Mouse (Mus musculus): ENCODE results near the gene Retreg1.
"Not testable (repeated sequence)": the region's sequence is repeated elsewhere in the genome, so short reads cannot be mapped to it uniquely, and the experiment has no call there.

Gene Retreg1

DNA sequence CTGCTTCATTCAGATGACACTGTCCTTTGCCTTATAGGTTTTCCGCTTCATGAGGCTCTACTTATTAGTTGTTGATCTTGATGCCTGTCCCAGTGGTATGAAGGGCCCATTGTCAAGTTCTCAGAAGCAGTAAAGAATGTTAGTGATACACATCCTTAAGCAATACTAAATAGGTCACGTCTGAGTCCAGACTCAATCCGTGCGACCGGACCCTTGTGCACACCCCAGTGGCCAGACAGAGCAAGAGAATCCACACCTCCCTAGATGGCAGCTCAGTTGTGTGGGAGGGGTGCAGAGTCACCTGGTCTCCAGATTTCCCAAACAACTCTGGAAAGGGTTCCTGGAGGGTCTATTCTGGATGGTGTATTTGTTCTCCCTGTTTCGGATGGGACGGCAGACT lies 103.5 kb downstream of the Retreg1 start:
- DNase-seq (ENCODE audit: low read depth, low spot score) = no peak

DNA sequence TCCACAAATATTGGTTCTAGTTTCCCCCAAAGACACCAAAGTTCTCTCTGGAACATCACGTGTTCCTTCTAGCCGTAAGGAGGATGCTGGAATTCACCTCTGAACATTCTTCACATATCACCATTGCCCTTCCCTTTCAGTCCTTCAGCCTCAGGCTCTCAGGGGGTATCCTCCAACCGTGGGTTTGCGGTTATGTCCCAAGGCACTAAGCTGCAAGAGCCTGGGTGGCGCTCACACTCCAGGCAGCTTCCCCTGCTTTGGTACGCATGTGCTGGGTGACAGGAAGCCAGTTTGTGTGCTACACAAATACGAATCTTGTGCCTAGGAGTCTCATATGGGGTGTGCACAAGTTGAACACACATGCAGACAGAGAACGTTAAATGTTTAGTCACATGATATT lies 104.4 kb downstream of the Retreg1 start:
- no peak for DNase-seq (ENCODE audit: low read depth, low spot score)

DNA sequence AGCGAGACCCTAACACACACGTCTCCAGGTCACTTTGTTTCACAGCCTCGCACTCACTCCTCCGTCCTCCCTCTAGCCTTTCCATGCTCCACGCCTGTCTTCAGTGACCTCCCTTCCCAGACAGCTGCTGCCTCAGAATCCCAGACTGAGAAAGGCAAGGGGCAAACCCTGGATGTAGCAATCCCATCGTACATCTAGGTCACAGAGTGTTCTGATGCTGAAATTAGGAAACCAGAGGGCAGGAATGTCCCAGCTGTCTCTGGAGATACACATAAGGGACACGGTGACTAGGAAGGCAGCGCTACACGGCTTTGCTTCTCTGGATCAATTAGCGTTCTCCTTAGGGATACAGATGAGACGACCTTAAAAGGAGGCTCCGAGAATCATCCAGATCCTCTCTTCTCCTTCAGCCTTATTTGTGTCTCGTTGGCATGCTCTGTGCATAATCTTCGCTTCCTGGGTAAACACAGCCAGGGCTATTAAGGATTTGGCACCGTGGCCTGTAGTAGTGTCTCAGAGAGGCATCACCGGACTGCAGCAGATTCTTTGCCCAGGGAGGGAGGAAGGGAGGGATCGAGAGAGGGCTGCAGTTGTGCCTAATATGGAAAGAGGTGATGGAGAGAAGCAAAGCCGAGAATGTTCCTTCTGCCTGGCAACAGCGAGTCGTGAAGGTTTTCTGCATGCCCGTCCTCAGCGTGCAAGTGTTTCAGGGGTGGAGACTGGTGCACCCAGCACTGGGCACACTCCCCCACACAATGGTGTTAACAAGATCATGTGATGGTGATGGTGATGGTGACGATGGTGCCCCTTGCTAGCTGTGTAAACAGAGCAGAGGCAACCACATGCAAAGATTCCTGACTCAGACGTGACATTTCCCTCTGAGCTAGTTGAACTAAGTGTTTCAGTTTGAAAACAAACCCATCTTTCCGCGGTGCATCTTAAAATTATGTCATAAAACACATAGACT lies 105.6 kb downstream of the Retreg1 start:
- DNase-seq (ENCODE audit: low read depth, low spot score) = no peak

DNA sequence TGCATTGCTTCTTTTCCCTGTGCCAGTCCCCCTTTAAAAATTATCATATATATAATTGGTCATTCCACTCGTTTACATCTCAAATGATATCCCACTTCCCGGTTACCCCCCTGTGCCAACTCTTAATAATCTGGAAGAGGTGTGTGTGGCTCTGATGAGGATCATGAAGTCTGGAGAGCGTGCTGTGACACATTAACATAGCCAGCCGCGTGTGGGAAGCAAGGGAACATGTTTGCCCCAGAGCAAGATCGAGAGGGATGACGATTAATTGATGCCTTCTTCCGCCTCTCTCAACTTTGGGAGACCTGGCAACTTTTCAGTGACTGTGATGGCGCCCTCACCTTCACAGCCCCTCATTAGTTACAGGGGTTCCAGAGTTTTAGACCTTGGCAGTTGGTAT lies 106.7 kb downstream of the Retreg1 start:
- DNase-seq (ENCODE audit: low read depth, low spot score) = no peak

DNA sequence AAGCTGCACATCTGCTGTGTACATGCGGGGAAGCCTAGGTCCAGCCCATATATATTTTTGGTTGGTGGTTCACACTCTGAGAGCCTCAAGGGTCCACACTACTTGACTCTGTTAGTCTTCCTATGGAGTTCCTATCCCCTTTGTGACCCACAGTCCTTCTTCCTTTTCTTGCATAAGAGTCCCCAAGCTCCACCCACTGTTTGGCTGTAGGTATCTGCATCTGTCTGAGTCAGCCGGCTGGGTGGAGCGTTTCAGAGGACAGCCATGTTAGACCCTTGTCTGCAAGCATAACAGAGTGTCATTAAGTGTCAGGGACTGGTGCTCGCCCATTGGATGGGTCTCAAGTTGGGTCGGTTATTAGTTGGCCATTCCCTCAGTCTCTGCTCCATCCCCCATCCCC lies 107.6 kb downstream of the Retreg1 start:
- no peak for DNase-seq (ENCODE audit: low read depth, low spot score)

DNA sequence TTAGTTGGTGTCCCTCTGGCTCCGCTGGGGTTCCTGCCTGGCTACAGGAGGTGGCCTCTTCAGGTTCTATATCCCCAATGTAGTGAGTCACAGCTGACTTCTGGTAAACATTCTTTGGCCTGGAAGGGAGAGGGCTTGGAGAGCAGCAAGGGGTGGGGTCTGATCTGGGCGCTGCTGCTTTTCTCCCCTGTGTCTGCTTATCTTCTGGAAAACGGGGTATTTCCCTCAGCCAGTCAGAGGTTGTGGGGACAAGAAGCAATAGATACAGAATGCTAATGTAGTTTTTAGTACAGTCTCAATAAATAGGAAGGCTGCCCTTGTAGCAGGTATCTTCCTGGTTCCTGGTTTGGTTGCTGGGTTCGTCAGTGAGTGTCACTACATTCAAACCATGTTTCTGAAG lies 108.1 kb downstream of the Retreg1 start:
- no peak for DNase-seq (ENCODE audit: low read depth, low spot score)

DNA sequence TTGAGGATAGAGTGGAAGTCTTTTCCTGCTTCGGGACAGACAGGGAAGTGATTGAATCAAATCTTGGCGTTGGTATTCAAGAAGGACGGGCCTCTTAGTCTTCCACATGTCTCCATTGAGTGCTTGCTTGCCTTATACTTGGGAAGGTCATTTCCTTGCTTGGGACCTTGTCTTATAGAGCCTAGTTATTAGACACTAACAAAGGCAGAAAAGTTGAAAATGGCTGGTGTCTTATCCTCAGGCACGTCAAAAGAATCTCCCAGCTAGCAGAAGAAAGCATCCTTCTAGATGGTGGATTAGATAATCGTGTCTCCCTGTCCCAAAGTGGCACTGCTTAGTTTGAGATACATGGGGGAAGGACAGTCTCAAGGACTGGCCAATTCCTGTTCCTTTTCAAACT lies 113.0 kb downstream of the Retreg1 start:
- DNase-seq (ENCODE audit: low read depth, low spot score) = no peak

DNA sequence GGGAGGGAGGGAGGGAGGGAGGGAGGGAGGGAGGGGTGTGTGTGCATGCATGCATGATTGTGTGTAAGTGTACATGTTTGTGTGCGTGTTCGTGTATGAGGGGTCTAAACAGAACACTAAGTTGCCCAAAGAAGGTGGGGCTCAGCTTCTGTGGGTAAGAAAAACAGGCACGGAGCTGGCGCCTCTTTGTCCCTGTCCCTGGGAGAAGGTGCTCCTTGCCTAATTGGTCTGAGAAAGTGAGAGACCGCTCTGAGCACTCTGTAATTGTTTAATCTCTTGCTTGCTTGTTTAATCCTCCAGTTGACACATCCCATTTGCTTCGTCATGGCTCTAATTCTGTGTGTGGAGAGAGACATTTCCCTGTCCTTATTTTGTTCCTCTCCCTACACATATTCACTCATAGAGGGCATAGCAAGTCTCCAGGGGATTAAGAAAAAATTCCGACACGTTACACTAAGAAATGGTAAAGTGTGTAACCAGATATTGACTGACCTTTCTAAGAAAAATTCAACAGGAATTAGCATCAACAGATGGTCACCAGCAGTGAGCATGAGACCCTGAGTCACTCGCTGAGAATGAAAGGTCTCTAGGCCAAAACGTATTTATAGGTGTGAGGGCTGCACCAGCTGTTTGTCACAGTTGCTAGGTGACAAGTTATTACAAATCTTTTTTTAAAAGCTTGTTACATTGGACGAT lies 113.6 kb downstream of the Retreg1 start:
- DNase-seq (ENCODE audit: low read depth, low spot score) = no peak

DNA sequence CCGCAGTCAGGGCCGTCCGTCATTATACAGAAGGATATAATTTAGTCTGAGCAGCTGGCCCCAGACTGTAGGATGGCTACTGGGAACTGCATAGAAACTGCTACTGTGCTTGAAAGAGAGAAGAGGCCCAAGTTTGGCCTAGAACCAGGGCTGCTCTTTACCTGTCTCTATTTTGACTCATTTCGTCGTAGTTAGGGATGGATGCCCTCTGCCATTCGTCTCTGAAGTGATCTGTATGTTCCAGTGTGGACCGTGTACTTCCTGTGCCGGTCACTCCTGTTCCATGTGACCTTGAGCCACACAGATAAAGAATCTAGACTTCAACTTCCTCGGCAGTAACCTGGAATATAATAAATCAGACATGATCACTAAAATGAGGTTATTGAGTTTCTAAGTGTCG lies 114.7 kb downstream of the Retreg1 start:
- no peak for DNase-seq (ENCODE audit: low read depth, low spot score)

DNA sequence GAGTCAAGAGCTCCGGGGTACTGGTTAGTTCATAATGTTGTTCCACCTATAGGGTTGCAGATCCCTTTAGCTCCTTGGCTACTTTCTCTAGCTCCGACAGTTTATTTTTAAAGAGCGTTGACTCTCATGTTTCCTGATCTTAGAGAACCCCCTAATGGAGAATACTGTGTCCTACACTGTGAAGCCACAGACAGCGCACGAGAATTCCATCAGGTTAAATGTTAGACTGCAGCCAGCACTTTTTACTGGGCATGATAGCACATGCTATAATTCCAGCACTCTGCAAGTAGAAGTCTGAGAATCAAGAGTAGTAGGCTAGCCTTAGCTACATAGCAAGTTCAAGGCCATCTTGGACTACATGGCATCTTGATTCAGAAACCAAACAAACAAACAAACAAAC lies 116.4 kb downstream of the Retreg1 start:
- DNase-seq (ENCODE audit: low read depth, low spot score) = peak; percentile 43

DNA sequence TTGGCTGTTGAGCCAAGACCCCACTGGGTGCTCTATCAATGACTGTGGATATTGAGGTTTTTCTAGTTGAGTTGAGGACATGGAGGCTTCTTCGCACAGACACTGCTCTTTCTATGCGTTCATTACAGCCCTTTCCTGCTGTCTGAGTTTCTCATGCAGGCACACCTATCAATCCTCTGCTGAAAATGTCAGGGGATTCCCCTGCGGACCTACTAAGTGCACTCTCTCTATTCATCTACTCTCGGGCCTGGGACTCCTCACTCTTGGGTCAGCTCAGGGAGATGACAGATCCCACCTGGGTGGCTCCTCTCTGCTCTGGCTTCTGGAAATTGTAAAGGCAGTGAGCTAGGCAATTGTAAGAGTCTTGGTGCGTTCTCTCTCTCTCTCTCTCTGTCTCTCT lies 117.3 kb downstream of the Retreg1 start:
- DNase-seq (ENCODE audit: low read depth, low spot score) = no peak

DNA sequence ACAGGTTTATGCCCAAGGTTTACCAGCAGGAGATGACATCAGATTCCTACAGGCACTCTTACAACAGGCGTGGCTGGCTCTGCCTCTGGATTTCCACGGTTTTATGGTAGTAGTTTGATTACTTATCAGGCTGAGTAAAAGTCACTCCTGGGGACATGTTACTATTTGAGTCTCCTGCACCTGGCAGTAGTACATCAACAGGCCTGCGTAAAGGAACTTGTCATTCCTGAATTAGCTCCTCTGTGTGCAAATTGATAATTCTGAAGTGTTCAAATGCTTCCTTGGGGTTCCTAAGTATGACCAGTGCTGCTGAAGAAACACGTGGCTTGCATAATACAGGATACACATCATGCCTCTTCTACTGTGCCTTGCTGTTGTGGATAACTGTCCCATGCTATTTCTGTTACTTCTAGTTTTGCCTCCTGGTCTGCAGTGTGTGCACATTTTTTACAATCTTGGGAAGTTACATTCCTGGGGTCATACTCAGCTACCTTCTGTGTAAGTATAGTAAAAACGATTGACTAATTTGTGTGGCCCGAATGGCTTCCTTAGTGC lies 123.3 kb downstream of the Retreg1 start:
- DNase-seq (ENCODE audit: low read depth, low spot score) = no peak

DNA sequence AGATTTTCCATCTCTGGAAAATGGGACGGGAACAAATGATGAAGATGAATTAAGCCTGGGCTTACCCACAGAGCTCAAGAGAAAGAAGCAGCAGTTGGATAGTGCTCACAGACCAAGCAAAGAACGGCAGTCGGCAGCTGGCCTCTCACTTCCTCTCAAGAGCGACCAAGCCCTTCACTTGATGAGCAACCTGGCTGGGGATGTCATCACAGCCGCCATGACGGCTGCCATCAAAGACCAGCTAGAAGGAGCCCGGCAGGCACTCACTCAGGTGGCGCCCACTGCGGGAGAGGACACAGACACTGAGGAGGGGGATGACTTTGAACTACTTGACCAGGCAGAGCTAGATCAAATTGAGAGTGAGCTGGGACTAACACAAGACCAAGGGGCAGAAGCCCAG lies 128.6 kb downstream of the Retreg1 start:
- no peak for DNase-seq (ENCODE audit: low read depth, low spot score)

DNA sequence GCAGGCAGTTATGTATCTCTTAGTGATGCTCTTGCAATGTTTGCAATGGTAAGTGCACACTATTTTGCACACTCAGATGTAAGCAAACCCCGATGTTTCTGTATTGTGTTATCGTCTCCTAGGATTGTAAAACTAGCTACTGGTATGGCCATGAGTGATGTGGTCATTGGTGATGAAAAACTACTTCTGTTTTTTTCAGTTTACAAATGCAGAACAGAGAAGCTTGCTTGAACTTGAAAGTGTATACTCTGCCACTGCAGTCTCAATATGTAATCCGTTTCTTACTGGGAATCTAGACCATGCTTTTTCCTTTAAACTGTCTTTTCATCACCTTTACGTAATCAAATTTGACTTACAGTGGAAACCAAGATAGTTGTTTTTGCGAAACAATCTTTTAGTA lies 129.8 kb downstream of the Retreg1 start:
- DNase-seq (ENCODE audit: low read depth, low spot score) = no peak

DNA sequence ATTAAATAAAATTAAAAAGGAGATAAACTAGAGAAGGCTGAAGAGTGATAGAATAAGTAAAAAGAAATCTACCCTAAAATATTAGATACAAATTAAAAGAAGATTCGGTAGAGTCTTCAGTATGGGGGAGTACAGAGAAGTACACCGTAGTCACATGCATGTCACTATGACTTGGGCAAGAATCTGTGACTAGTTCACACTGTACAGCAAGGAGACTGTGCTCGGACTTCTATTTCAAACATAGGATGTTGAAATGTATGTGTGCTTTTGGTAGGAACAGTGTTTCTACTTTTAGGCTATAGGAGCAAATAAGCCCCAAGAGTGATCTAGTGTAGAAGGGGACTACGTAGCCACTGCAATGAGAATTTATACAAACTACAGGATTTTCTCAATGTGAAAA lies 131.4 kb downstream of the Retreg1 start:
- DNase-seq (ENCODE audit: low read depth, low spot score) = no peak

DNA sequence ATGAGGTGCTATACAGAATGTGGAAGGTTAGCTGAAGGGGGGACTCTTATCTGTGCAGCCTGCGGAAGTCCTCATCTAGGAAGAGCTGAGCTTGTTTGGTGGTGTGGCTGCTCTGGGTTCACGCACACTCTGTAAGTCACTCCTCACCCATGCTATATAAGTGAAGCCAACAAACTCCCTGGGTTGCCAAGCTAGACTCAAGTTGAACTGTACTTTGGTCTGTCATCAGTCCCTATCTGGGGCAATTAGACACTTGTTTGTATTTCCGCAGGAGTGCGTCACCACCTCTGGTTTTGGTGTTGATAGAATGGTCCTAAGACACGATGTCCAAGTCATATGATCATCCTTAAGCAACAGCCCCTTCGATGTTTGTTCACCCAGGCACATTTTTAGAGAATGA lies 132.8 kb downstream of the Retreg1 start:
- no peak for DNase-seq (ENCODE audit: low read depth, low spot score)

DNA sequence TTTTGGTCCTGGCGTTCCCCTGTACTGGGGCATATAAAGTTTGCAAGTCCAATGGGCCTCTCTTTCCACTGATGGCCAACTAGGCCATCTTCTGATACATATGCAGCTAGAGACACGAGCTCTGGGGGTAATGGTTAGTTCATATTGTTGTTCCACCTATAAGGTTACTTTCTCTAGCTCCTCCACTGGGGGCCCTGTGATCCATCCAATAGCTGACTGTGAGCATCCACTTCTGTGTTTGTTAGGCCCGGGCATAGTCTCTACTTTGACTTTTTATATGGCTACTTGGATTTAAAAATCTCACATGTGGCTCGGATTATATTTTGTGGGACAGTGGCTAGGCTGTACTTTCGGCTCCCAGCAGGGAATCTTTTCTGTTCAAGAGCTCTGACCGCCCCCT lies 140.6 kb downstream of the Retreg1 start:
- DNase-seq (ENCODE audit: low read depth, low spot score) = not testable (repeated sequence)

DNA sequence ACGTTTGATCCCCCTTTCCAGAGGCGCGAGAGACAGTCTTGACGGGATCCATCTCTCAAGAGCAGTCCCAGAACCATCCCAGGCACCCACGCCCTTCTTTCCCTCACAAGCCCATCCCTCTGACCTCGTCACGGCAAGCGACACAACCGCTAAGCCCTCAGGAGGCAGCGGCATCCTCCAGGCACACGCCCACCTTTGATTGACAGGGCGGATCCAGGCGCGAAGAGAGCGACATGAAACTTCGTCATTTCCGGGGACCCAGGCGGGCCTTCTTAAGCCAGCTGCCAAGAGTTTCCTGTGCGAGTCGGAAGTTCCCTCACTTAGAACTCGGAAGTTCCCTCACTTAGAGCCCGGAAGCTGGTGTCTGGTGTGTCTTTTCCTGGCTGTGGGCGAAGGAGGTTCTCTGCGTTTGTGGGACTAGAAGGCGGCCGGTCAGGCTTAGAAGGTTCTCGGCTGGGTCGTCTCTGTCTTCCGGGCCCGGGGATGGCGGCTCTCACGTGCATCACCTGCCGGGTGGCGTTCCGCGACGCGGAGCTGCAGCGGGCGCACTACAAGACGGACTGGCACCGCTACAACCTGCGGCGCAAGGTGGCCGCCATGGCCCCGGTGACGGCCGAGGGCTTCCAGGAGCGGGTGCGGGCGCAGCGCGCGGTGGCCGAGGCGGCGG lies 141.2 kb downstream of the Retreg1 start, which contains the start of gene Zfp622:
Zfp622 (plus strand) TSS at position 300 of the 667 bp plus-strand sequence.
- peak; percentile 98 for DNase-seq (ENCODE audit: low read depth, low spot score)

DNA sequence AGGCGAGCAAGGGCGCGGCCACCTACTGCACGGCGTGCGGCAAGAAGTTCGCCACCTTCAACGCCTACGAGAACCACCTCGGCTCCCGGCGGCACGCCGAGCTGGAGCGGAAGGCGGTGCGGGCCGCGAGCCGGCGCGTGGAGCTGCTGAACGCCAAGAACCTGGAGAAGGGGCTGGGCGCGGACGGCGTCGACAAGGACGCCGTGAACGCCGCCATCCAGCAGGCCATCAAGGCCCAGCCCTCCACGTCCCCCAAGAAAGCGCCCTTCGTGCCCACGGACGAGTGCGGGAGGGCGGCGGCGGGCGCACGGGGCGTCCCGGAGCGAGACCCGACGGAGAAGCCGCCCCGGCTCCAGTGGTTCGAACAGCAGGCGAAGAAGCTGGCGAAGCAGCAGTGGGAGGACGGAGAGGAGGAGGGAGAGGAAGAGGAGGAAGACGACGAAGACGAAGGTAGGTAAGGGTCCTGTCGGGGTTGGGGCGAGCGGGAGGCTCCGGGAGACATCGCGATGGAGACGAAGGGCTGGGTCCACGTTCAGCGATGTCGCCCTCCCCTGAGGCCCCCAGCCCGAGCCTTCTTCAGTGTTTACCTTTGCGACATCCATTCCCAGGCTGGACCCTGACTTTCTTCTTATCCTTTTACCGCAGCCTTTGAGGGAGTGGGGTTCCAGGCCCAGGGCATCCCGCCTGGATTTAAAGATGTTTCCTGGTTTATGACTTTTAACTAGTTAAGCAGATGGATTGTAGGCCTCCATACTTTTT lies 141.9 kb downstream of the Retreg1 start:
- no peak for DNase-seq (ENCODE audit: low read depth, low spot score)

DNA sequence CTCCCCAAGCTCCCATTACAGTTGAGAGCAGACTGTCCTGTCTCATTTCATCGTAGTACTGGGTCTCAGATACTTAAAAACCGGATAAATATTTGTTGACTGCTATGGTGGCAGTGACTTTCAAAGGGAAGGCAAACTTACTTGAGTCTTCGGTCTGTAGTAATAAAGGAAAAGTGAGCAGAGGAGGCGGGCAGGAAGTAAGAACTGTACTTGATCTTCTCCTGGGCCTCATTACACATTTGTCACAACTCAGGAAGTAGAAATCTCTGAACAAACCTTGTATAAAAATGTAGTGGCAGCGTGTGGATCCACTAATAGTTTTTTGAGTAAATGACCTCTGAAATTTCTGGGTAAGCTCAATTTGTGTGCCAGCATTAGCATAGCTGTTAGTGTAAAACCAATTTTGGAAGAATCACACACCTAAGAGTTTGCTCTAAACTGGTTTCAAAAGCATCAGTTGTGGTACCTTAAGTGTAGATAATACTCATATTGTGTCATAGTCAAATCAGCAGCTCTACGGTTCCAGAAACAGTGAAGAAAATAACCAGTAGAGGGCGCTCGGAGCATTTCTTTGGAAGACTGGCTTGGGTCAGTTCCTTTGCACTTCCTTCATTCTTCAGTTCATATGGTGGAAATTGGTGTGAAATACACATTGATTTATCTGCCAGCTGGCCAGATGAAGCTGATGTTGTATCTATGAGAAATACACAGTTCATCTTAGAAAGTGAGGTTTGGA lies 150.2 kb downstream of the Retreg1 start:
- no peak for DNase-seq (ENCODE audit: low read depth, low spot score)

DNA sequence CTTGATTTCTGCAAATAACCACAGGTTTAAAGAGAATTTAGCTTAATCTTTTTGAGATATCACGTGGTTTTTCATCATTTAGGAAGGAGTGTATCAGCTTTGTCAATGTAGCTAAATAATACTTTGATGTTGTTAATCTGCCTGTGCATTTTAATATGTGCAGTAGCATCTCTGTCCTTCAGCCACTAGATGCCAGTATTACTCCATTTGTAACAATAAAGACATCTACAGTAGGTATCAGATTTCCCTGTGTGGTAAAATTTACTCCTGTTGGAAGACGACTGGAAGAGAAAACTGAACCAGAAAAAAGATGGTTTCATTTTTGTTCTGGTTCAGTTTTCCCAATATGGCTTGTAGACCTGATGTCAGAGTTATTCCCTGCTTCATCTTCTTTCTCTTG lies 152.5 kb downstream of the Retreg1 start:
- DNase-seq (ENCODE audit: low read depth, low spot score) = peak; percentile 71

All from brain, embryonic 18.5 days (tissue).